ENCODE assay signal across 8 mouse cellular contexts in genomic region chr4:44755553-44756133, GRCm38 (mm10). TPM values are rescaled to one million over a fixed set of nuclear protein-coding genes. Genes with fewer than 3 reads are reported as not detected.
A peak's percentile ranks its signal among the peaks of the same experiment; 100 is the strongest.
DNase-seq lines count a peak whose midpoint lies in the region; ATAC-seq and TF ChIP-seq lines count a peak whose summit lies in the region.

Zcchc7 (plus strand) TSS chr4:44755877.

- H3K4me1 ChIP-seq in CH12.LX (ENCODE audit: control insufficient read depth in 1 of 2, insufficient read depth in 2 of 2) = peaks cover 0 to 44% of the 10 kb centered on the region in 2 experiments; a peak in 2 of 4 replicates
- peaks cover 23% of the 10 kb centered on the region for H3K4me1 ChIP-seq in erythroblast, embryonic 14.5 days (ENCODE audit: control insufficient read depth)
- peaks cover 3% of the 10 kb centered on the region for H3K4me1 ChIP-seq in liver, embryonic 11.5 days (replicated peaks; ENCODE audit: control insufficient read depth, insufficient read depth, low read length)
- 0 out of 2 replicates have a peak, but pooled peaks cover 2% of the 10 kb centered on the region for H3K4me1 ChIP-seq in stomach, embryonic 16.5 days (ENCODE audit: control insufficient read depth, insufficient read depth, low read length)

- no peak for TF ChIP-seq POLR2A in CH12.LX (IDR thresholded peaks at IDR 0.05; ENCODE audit: low read depth, low read length)

- no peak for TF ChIP-seq CTCF in CH12.LX (conservative IDR thresholded peaks at IDR 0.05 in 1 of 2, IDR thresholded peaks at IDR 0.05 in 1 of 2; ENCODE audit: low read depth in 2 of 2, low read length in 2 of 2)

- peak within 1 kb of the TSS; percentile 79 for H3K9ac ChIP-seq in CH12.LX (ENCODE audit: insufficient read depth, low read depth)
- peak within 1 kb of the TSS; percentile 91 for H3K9ac ChIP-seq in liver, embryonic 11.5 days (ENCODE audit: low read depth, low read length)
- peak within 1 kb of the TSS; percentile 97 for H3K9ac ChIP-seq in stomach, embryonic 16.5 days (ENCODE audit: low read length)

- H3K4me2 ChIP-seq in CH12.LX (ENCODE audit: insufficient read depth, low read depth, poor library complexity, severe bottlenecking) = peak within 1 kb of the TSS; percentile 84
- H3K4me2 ChIP-seq in liver, embryonic 11.5 days = peak within 1 kb of the TSS; percentile 77
- peak within 1 kb of the TSS; percentile 63 for H3K4me2 ChIP-seq in stomach, embryonic 16.5 days (ENCODE audit: low read depth, low read length)

- dilution Hi-C loops in CH12.LX (cut with MboI; ENCODE audit: extremely low pct_ligation_motif_present, extremely low pct_unique_long_range_greater_than_20kb, low sequenced_read_pairs) = no loop called here

- no peak for TF ChIP-seq RAD21 in CH12.LX (IDR thresholded peaks at IDR 0.05; ENCODE audit: low read depth, low read length)

- peak within 1 kb of the TSS; percentile 76 to 100 (median 91) for H3K4me3 ChIP-seq in CH12.LX (replicated peaks in 1 of 3; ENCODE audit: low read depth in 2 of 3, low read length in 2 of 3, poor library complexity in 1 of 3)
- H3K4me3 ChIP-seq in erythroblast, embryonic 14.5 days (replicated peaks) = peak within 1 kb of the TSS; percentile 85
- H3K4me3 ChIP-seq in liver, embryonic 11.5 days (ENCODE audit: low read depth, low read length) = peak within 1 kb of the TSS; percentile 92
- H3K4me3 ChIP-seq in stomach, embryonic 16.5 days (replicated peaks; ENCODE audit: low read length) = peak within 1 kb of the TSS; percentile 94

- H3K79me2 ChIP-seq in CH12.LX (replicated peaks; ENCODE audit: control insufficient read depth, extremely low read depth, insufficient read depth, poor library complexity, severe bottlenecking) = peaks cover 14% of the 10 kb centered on the region

- H3K27ac ChIP-seq in CH12.LX (ENCODE audit: insufficient read depth, low read depth) = peak within 1 kb of the TSS; percentile 90
- peak within 1 kb of the TSS; percentile 86 for H3K27ac ChIP-seq in liver, embryonic 11.5 days (ENCODE audit: low read depth, low read length)
- peak within 1 kb of the TSS; percentile 96 for H3K27ac ChIP-seq in stomach, embryonic 16.5 days (ENCODE audit: low read length)

- H3K27me3 ChIP-seq in CH12.LX (replicated peaks) = no peaks in the 10 kb centered on the region
- H3K27me3 ChIP-seq in erythroblast, embryonic 14.5 days (ENCODE audit: control insufficient read depth) = no peaks in the 10 kb centered on the region; the same call in 1 of the 2 replicates
- H3K27me3 ChIP-seq in liver, embryonic 11.5 days (replicated peaks; ENCODE audit: control insufficient read depth, insufficient read depth, low read length) = no peaks in the 10 kb centered on the region
- no peaks in the 10 kb centered on the region for H3K27me3 ChIP-seq in stomach, embryonic 16.5 days (ENCODE audit: control insufficient read depth, insufficient read depth, low read length)

- in situ Hi-C loops in CH12.LX (cut with MboI; ENCODE audit: low pct_ligation_motif_present, low pct_unique_long_range_greater_than_20kb, low sequenced_read_pairs) = no loop called here

- no peaks in the 10 kb centered on the region for H3K36me3 ChIP-seq in CH12.LX (replicated peaks in 1 of 2; ENCODE audit: control insufficient read depth in 1 of 2, insufficient read depth in 1 of 2, low read length in 1 of 2)
- H3K36me3 ChIP-seq in erythroblast, embryonic 14.5 days (ENCODE audit: control insufficient read depth) = no peaks in the 10 kb centered on the region
- H3K36me3 ChIP-seq in liver, embryonic 11.5 days (ENCODE audit: control insufficient read depth, insufficient read depth, low read length) = no peaks in the 10 kb centered on the region
- no peaks in the 10 kb centered on the region for H3K36me3 ChIP-seq in stomach, embryonic 16.5 days (ENCODE audit: control insufficient read depth, insufficient read depth, low read length)

- no peak for DNase-seq in frontal cortex, postnatal 14 days (ENCODE audit: low spot score in 2 of 2)
- no peak for DNase-seq in CH12.LX (ENCODE audit: extremely low read depth)
- no peak for DNase-seq in heart, postnatal 4 days
- peak; percentile 81 for DNase-seq in liver, embryonic 11.5 days (ENCODE audit: low spot score)
- DNase-seq in thymus, adult 18-20 months = no peak

- WGBS in liver, embryonic 11.5 days = 5% methylated on average over 15 of the region's 15 CpGs
- WGBS in stomach, embryonic 16.5 days = 3% methylated on average over 15 of the region's 15 CpGs

- peak; percentile 56; the same call in 1 of the 2 replicates for ATAC-seq in frontal cortex, adult (ENCODE audit: low TSS enrichment)
- ATAC-seq in liver, embryonic 11.5 days (replicated peaks; ENCODE audit: low FRiP score) = peak; percentile 53
- ATAC-seq in stomach, embryonic 16.5 days (ENCODE audit: insufficient read depth, low FRiP score) = peak; percentile 42

- TF ChIP-seq EP300 in CH12.LX (IDR thresholded peaks at IDR 0.05; ENCODE audit: low read length) = no peak

- H3K9me3 ChIP-seq in CH12.LX (replicated peaks; ENCODE audit: low read length) = no peaks in the 10 kb centered on the region
- H3K9me3 ChIP-seq in erythroblast, embryonic 14.5 days (ENCODE audit: control insufficient read depth, low read length) = no peaks in the 10 kb centered on the region
- H3K9me3 ChIP-seq in liver, embryonic 11.5 days (ENCODE audit: control insufficient read depth, low read length) = no peaks in the 10 kb centered on the region
- no peaks in the 10 kb centered on the region for H3K9me3 ChIP-seq in stomach, embryonic 16.5 days (replicated peaks; ENCODE audit: control insufficient read depth, low read length)

TF ChIP-seq in CH12.LX, 34 proteins besides CTCF, POLR2A, EP300 and RAD21:
- TF ChIP-seq BHLHE40 (IDR thresholded peaks at IDR 0.05; ENCODE audit: low read depth, low read length) = no peak
- peak; percentile 75; the same call in 1 of the 2 replicates for TF ChIP-seq NELFE (IDR thresholded peaks at IDR 0.05; ENCODE audit: low read depth, low read length)
- TF ChIP-seq ETS1 (conservative IDR thresholded peaks at IDR 0.05; ENCODE audit: low read depth, low read length) = no peak
- TF ChIP-seq ELF1 (IDR thresholded peaks at IDR 0.05; ENCODE audit: low read depth, low read length) = peak; percentile 74
- 0 out of 2 replicates have a peak, but pooled peaks have one; percentile 16 for TF ChIP-seq ZMIZ1 (IDR thresholded peaks at IDR 0.05; ENCODE audit: low read depth, low read length)
- 0 out of 2 replicates have a peak, but pooled peaks have one; percentile 17 for TF ChIP-seq IRF4 (IDR thresholded peaks at IDR 0.05; ENCODE audit: low read depth, low read length)
- no peak for TF ChIP-seq KAT2A (IDR thresholded peaks at IDR 0.05; ENCODE audit: insufficient replicate concordance, low read length)

RNA-seq across cellular contexts. Expression of gene Zcchc7, which starts in this region (rescaled TPM):
- total RNA-seq in CH12.LX (2012; rRNA removed) (24.2 and 25.2 TPM in 2 replicates), CH12.LX (2014; rRNA removed) (21.0 and 30.2 TPM in 2 replicates)
- 27.6 and 29.8 TPM in 2 replicates for polyA plus RNA-seq in CH12.LX (2012; ENCODE audit: insufficient read length, low read depth)
- 0.76 and 0.90 TPM in 2 replicates for polyA plus RNA-seq in erythroblast, embryonic 14.5 days (2012)
- 10 to 100 TPM; 18.2 to 27.4 TPM for total RNA-seq in heart, postnatal 4 days (2021)
- polyA plus RNA-seq in liver, embryonic 11.5 days (2014; fragmentation: Nextera tagmentation; extraction: Ambion mirVana) = 27.3 and 28.5 TPM in 2 replicates
- polyA plus RNA-seq in stomach, embryonic 16.5 days (2015; fragmentation: Nextera tagmentation; extraction: Ambion mirVana) = 34.7 and 38.8 TPM in 2 replicates

Comparison
In these comparisons a context has a peak if more than half of its experiments do, and no peak if none do; other contexts are left out.
1. RNA of gene Zcchc7 (polyA plus RNA-seq): 34.7 to 38.8 TPM in stomach, embryonic 16.5 days, 27.3 to 28.5 TPM in liver, embryonic 11.5 days and 27.6 to 29.8 TPM in CH12.LX; 0.76 to 0.90 TPM in erythroblast, embryonic 14.5 days; every median in the first group is over 10 times any median in the second.
2. Peak in every context shown above with its lines, with median percentiles within 50 percentile points of each other: ATAC-seq, H3K27ac ChIP-seq, H3K4me2 ChIP-seq, H3K4me3 ChIP-seq and H3K9ac ChIP-seq.